Mouse (Mus musculus) ES-E14 (cell line): ENCODE measurements around the gene Kdm4a.

Source experiments
- CHD2 ChIP-seq: IDR thresholded peaks from 2 replicates; pipeline ENCODE4 v1.6.1; 2014; ENCODE audit warnings: mild to moderate bottlenecking, low read depth, low read length, inconsistent platforms
- HCFC1 ChIP-seq: IDR thresholded peaks from 2 replicates; pipeline ENCODE4 v1.6.1; 2012; ENCODE audit warnings: low read length, inconsistent platforms, borderline replicate concordance; ENCODE audit not compliant: insufficient read depth
- MAFK ChIP-seq: IDR thresholded peaks from 2 replicates; pipeline ENCODE4 v1.6.1; 2014; ENCODE audit warnings: mild to moderate bottlenecking, low read depth, low read length, inconsistent platforms; ENCODE audit not compliant: insufficient read depth
- ZC3H11A ChIP-seq: IDR thresholded peaks from 2 replicates; pipeline ENCODE4 v1.6.1; 2012; ENCODE audit warnings: low read depth, mild to moderate bottlenecking, inconsistent platforms, low read length, borderline replicate concordance
- ZNF384 ChIP-seq: IDR thresholded peaks from 2 replicates; pipeline ENCODE4 v1.6.1; 2012; ENCODE audit warnings: low read depth, low read length, inconsistent platforms

- TF ChIP-seq CHD2, result no peak
- no peak for TF ChIP-seq HCFC1
- TF ChIP-seq MAFK, result no peak
- no peak for TF ChIP-seq ZC3H11A
- TF ChIP-seq ZNF384, result no peak
These were observed 81.3 kb downstream of the Kdm4a start for GRCm38 (mm10) chr4:118098571-118098970.
